15 mouse cellular contexts compared by ENCODE assay signal in genomic region chr11:90552303-90553201, GRCm38 (mm10).
DNase-seq lines count a peak whose midpoint lies in the region; ATAC-seq lines count a peak whose summit lies in the region.
"Had no signal": no experiment of that assay in that cellular context is flagged by ENCODE, and none has a peak within 500 bp of the region (broad histone marks: within the 10 kb centered on the region; RNA-seq: fewer than 3 reads in every experiment).

No protein-coding gene starts in this region.

- WGBS in hindbrain, embryonic 13.5 days = 50% methylated on average over 18 of the region's 18 CpGs
- 73% methylated on average over 18 of the region's 18 CpGs for WGBS in hindbrain, embryonic 10.5 days
- 23% methylated on average over 18 of the region's 18 CpGs for WGBS in forebrain, embryonic 14.5 days
- WGBS in midbrain, embryonic 10.5 days = 44% methylated on average over 18 of the region's 18 CpGs

- ATAC-seq in hindbrain, embryonic 13.5 days (ENCODE audit: low FRiP score) = no peak
- peak; percentile 63 for ATAC-seq in forebrain, embryonic 14.5 days

- H3K4me1 ChIP-seq in hindbrain, embryonic 13.5 days (replicated peaks) = peaks cover 19% of the 10 kb centered on the region
- H3K4me1 ChIP-seq in hindbrain, embryonic 10.5 days (replicated peaks) = peaks cover 16% of the 10 kb centered on the region; the same call in 1 of the 2 replicates
- peaks cover 7% of the 10 kb centered on the region; the same call in 1 of the 2 replicates for H3K4me1 ChIP-seq in forebrain, embryonic 14.5 days (ENCODE audit: control insufficient read depth, insufficient read depth, low read length)
- peaks cover 46% of the 10 kb centered on the region for H3K4me1 ChIP-seq in midbrain, embryonic 10.5 days
- H3K4me1 ChIP-seq: limb, embryonic 13.5 days had no signal

- H3K27ac ChIP-seq in hindbrain, embryonic 13.5 days = peak overlapping the region; percentile 55; the same call in 1 of the 2 replicates
- H3K27ac ChIP-seq in hindbrain, embryonic 10.5 days = no peak overlapping the region
- H3K27ac ChIP-seq in forebrain, embryonic 14.5 days (ENCODE audit: low read depth, low read length) = no peak overlapping the region
- H3K27ac ChIP-seq in midbrain, embryonic 10.5 days (replicated peaks) = no peak overlapping the region
- H3K27ac ChIP-seq: limb, embryonic 13.5 days; stomach, postnatal 0 days had no signal

- H3K9ac ChIP-seq in hindbrain, embryonic 13.5 days = no peak overlapping the region
- no peak overlapping the region for H3K9ac ChIP-seq in forebrain, embryonic 14.5 days (ENCODE audit: low read length)
- H3K9ac ChIP-seq: limb, embryonic 13.5 days had no signal

- no peaks in the 10 kb centered on the region for H3K9me3 ChIP-seq in hindbrain, embryonic 13.5 days
- H3K9me3 ChIP-seq in hindbrain, embryonic 10.5 days = no peaks in the 10 kb centered on the region
- no peaks in the 10 kb centered on the region for H3K9me3 ChIP-seq in forebrain, embryonic 14.5 days (replicated peaks; ENCODE audit: control insufficient read depth, low read length)
- H3K9me3 ChIP-seq in midbrain, embryonic 10.5 days (replicated peaks) = no peaks in the 10 kb centered on the region
- H3K9me3 ChIP-seq: limb, embryonic 13.5 days had no signal

- no peaks in the 10 kb centered on the region for H3K36me3 ChIP-seq in hindbrain, embryonic 13.5 days
- 0 out of 2 replicates have a peak, but pooled peaks cover 8% of the 10 kb centered on the region for H3K36me3 ChIP-seq in hindbrain, embryonic 10.5 days
- H3K36me3 ChIP-seq in forebrain, embryonic 14.5 days (ENCODE audit: control insufficient read depth, insufficient read depth, low read length) = no peaks in the 10 kb centered on the region
- H3K36me3 ChIP-seq in midbrain, embryonic 10.5 days = no peaks in the 10 kb centered on the region

- 0 out of 2 replicates have a peak overlapping the region, but pooled peaks have one; percentile 1 for H3K4me2 ChIP-seq in hindbrain, embryonic 13.5 days
- peak overlapping the region; percentile 19; the same call in 1 of the 2 replicates for H3K4me2 ChIP-seq in forebrain, embryonic 14.5 days (ENCODE audit: low read length)
- H3K4me2 ChIP-seq: limb, embryonic 13.5 days had no signal

- DNase-seq in hindbrain, embryonic 10.5 days (ENCODE audit: low spot score) = no peak
- peak; percentile 66 for DNase-seq in forebrain, embryonic 14.5 days (ENCODE audit: low spot score)
- DNase-seq in midbrain, embryonic 10.5 days (ENCODE audit: low spot score) = peak; percentile 26
- DNase-seq in retina, embryonic 14.5 days (ENCODE audit: low spot score) = peak; percentile 52
- DNase-seq in MN1 (ENCODE audit: low spot score) = no peak
- no peak for DNase-seq in frontal cortex, adult 2 months (ENCODE audit: extremely low spot score in 1 of 2, low spot score in 1 of 2)
- no peak for DNase-seq in testis, postnatal 10 days (ENCODE audit: low spot score)
- DNase-seq: adrenal gland, adult 8-10 months; cerebellum, adult 8-10 months; heart, adult 18-20 months; kidney, adult 9 months; lung, postnatal 14 days had no signal

- peaks cover 24% of the 10 kb centered on the region for H3K27me3 ChIP-seq in hindbrain, embryonic 13.5 days
- H3K27me3 ChIP-seq in hindbrain, embryonic 10.5 days (ENCODE audit: insufficient read depth, poor library complexity, severe bottlenecking) = peaks cover 46% of the 10 kb centered on the region
- H3K27me3 ChIP-seq in forebrain, embryonic 14.5 days (replicated peaks; ENCODE audit: control insufficient read depth, insufficient read depth, low read length) = 0 out of 2 replicates have a peak, but pooled peaks cover 2% of the 10 kb centered on the region
- H3K27me3 ChIP-seq in midbrain, embryonic 10.5 days (ENCODE audit: low read depth, poor library complexity, severe bottlenecking) = peaks cover 75% of the 10 kb centered on the region
- H3K27me3 ChIP-seq: limb, embryonic 13.5 days had no signal

- no peak overlapping the region for H3K4me3 ChIP-seq in hindbrain, embryonic 13.5 days
- no peak overlapping the region for H3K4me3 ChIP-seq in hindbrain, embryonic 10.5 days
- H3K4me3 ChIP-seq in forebrain, embryonic 14.5 days (ENCODE audit: low read depth, low read length) = no peak overlapping the region
- no peak overlapping the region for H3K4me3 ChIP-seq in midbrain, embryonic 10.5 days
- H3K4me3 ChIP-seq: limb, embryonic 13.5 days had no signal

Comparison
In these comparisons a context has a peak if more than half of its experiments do, and no peak if none do; other contexts are left out.
1. DNase-seq: peak in forebrain, embryonic 14.5 days (single experiment), midbrain, embryonic 10.5 days (single experiment) and retina, embryonic 14.5 days (single experiment); none in hindbrain, embryonic 10.5 days (single experiment), MN1 (single experiment), frontal cortex, adult 2 months (0 of 2) and testis, postnatal 10 days (single experiment).